Mouse (Mus musculus) inflammation-experienced regulatory T-cells, adult 16 weeks (primary cell): ENCODE results near the gene Ifnar2. TPM values are rescaled to one million over a fixed set of nuclear protein-coding genes. Genes with fewer than 3 reads are reported as not detected.

ENCODE experiments used
- polyA plus RNA-seq: library from polyadenylated mRNA; unstranded; fragments of 100-300 nt; shearing (Covaris generic); gene quantifications from one replicate; pipeline ENCODE4 v1.2.1, GENCODE M21; 2017

Ifnar2 gene
- polyA plus RNA-seq = 134 TPM

GRCm38 (mm10) chr16:91372577-91373472 lies at the start of gene Ifnar2:
Gene Ifnar2 (plus strand): TSS chr16:91372783.

GRCm38 (mm10) chr16:91391421-91391820 lies 18.8 kb downstream of the Ifnar2 start, which contains the start of gene Gm21970:
Gene Gm21970 (plus strand): TSS chr16:91391721.

GRCm38 (mm10) chr16:91405640-91406584 lies 33.3 kb downstream of the Ifnar2 start, which contains the start of gene Il10rb:
Gene Il10rb (plus strand): TSS chr16:91406164.

Other genes starting within 250 kb of the Ifnar2 start
- gene Olig2, start 147.3 kb upstream of the Ifnar2 start, polyA plus RNA-seq = not detected
- gene Olig1, start 103.0 kb upstream of the Ifnar2 start, polyA plus RNA-seq = not detected
- not detected for gene Gm21970, start 18.9 kb downstream of the Ifnar2 start, polyA plus RNA-seq
- 169 TPM for gene Il10rb, start 33.4 kb downstream of the Ifnar2 start, polyA plus RNA-seq
- 218 TPM for gene Ifnar1, start 112.5 kb downstream of the Ifnar2 start, polyA plus RNA-seq
- 22.2 TPM for gene Ifngr2, start 174.3 kb downstream of the Ifnar2 start, polyA plus RNA-seq
- 37.5 TPM for gene Tmem50b, start 225.0 kb downstream of the Ifnar2 start, polyA plus RNA-seq
- gene Dnajc28, start 246.2 kb downstream of the Ifnar2 start, polyA plus RNA-seq = 2.4 TPM